In genomic region chr2:78914861-78915260, GRCm38 (mm10) we compare ENCODE assay signal across 10 mouse cellular contexts. TPM values are rescaled to one million over a fixed set of nuclear protein-coding genes. Genes with fewer than 3 reads are reported as not detected.
DNase-seq lines count a peak whose midpoint lies in the region; ATAC-seq and TF ChIP-seq lines count a peak whose summit lies in the region.
"Had no signal": no experiment of that assay in that cellular context is flagged by ENCODE, and none has a peak within 500 bp of the region (broad histone marks: within the 10 kb centered on the region; RNA-seq: fewer than 3 reads in every experiment).

No protein-coding gene starts in this region.

- H3K27me3 ChIP-seq in intestine, embryonic 16.5 days (replicated peaks; ENCODE audit: control insufficient read depth, insufficient read depth, low read length): no peaks in the 10 kb centered on the region
- no peaks in the 10 kb centered on the region for H3K27me3 ChIP-seq in intestine, embryonic 15.5 days (replicated peaks)
- H3K27me3 ChIP-seq in liver, embryonic 14.5 days (ENCODE audit: control insufficient read depth, insufficient read depth, low read length): no peaks in the 10 kb centered on the region
- H3K27me3 ChIP-seq in hindbrain, embryonic 11.5 days (ENCODE audit: control insufficient read depth, insufficient read depth, low read length): no peaks in the 10 kb centered on the region
- no peaks in the 10 kb centered on the region for H3K27me3 ChIP-seq in kidney, embryonic 16.5 days (ENCODE audit: insufficient read depth, low read length)

- ATAC-seq in intestine, embryonic 16.5 days: 0 out of 2 replicates have a peak, but pooled peaks have one; percentile 46
- no peak for ATAC-seq in intestine, embryonic 15.5 days
- ATAC-seq in liver, embryonic 14.5 days (ENCODE audit: insufficient read depth): peak; percentile 59; the same call in 1 of the 2 replicates
- no peak for ATAC-seq in hindbrain, embryonic 11.5 days (ENCODE audit: low FRiP score)
- ATAC-seq in kidney, embryonic 16.5 days (ENCODE audit: low FRiP score, low TSS enrichment): no peak
- ATAC-seq: hindbrain, embryonic 16.5 days had no signal

- H3K4me3 ChIP-seq in intestine, embryonic 16.5 days (ENCODE audit: low read length): no peak overlapping the region
- no peak overlapping the region for H3K4me3 ChIP-seq in intestine, embryonic 15.5 days (replicated peaks)
- H3K4me3 ChIP-seq in liver, embryonic 14.5 days (ENCODE audit: insufficient read depth in 1 of 2, low read depth in 2 of 2, low read length in 2 of 2): no peak overlapping the region
- no peak overlapping the region for H3K4me3 ChIP-seq in hindbrain, embryonic 11.5 days (ENCODE audit: low read depth, low read length)
- no peak overlapping the region for H3K4me3 ChIP-seq in kidney, embryonic 16.5 days (ENCODE audit: low read length)

- H3K9me3 ChIP-seq in intestine, embryonic 16.5 days (ENCODE audit: control insufficient read depth, low read length): no peaks in the 10 kb centered on the region
- no peaks in the 10 kb centered on the region for H3K9me3 ChIP-seq in intestine, embryonic 15.5 days
- no peaks in the 10 kb centered on the region for H3K9me3 ChIP-seq in liver, embryonic 14.5 days (ENCODE audit: control insufficient read depth, low read length)
- H3K9me3 ChIP-seq in hindbrain, embryonic 11.5 days (ENCODE audit: control insufficient read depth, low read length): no peaks in the 10 kb centered on the region
- H3K9me3 ChIP-seq in kidney, embryonic 16.5 days (ENCODE audit: low read length): no peaks in the 10 kb centered on the region

- peak; percentile 60 for TF ChIP-seq CTCF in liver, embryonic 14.5 days (IDR thresholded peaks at IDR 0.05; ENCODE audit: low read depth)

- no peak overlapping the region for H3K4me2 ChIP-seq in intestine, embryonic 16.5 days (ENCODE audit: low read depth, low read length)
- H3K4me2 ChIP-seq in intestine, embryonic 15.5 days (replicated peaks): no peak overlapping the region
- H3K4me2 ChIP-seq in liver, embryonic 14.5 days (ENCODE audit: low read depth): no peak overlapping the region
- no peak overlapping the region for H3K4me2 ChIP-seq in hindbrain, embryonic 11.5 days (replicated peaks; ENCODE audit: low read depth, low read length)
- no peak overlapping the region for H3K4me2 ChIP-seq in kidney, embryonic 16.5 days (replicated peaks; ENCODE audit: low read depth, low read length)
- H3K4me2 ChIP-seq: midbrain, embryonic 11.5 days had no signal

- no peaks in the 10 kb centered on the region for H3K4me1 ChIP-seq in intestine, embryonic 16.5 days (ENCODE audit: control insufficient read depth, insufficient read depth, low read length)
- H3K4me1 ChIP-seq in intestine, embryonic 15.5 days (replicated peaks): no peaks in the 10 kb centered on the region
- peaks cover 0 to 3% of the 10 kb centered on the region in 2 experiments; a peak in 1 of 4 replicates for H3K4me1 ChIP-seq in liver, embryonic 14.5 days (replicated peaks; ENCODE audit: control insufficient read depth in 2 of 2, insufficient read depth in 2 of 2, low read length in 1 of 2)
- no peaks in the 10 kb centered on the region for H3K4me1 ChIP-seq in hindbrain, embryonic 11.5 days (replicated peaks; ENCODE audit: control insufficient read depth, insufficient read depth, low read length)
- no peaks in the 10 kb centered on the region for H3K4me1 ChIP-seq in kidney, embryonic 16.5 days (ENCODE audit: insufficient read depth, low read length)

- WGBS in intestine, embryonic 16.5 days: 79% methylated on average over 2 of the region's 2 CpGs
- WGBS in intestine, embryonic 15.5 days: 88% methylated on average over 2 of the region's 2 CpGs
- WGBS in liver, embryonic 14.5 days (ENCODE audit: insufficient replicate concordance): 62% methylated on average over 2 of the region's 2 CpGs
- WGBS in hindbrain, embryonic 11.5 days: 100% methylated on average over 1 of the region's 2 CpGs
- 60% methylated on average over 2 of the region's 2 CpGs for WGBS in kidney, embryonic 16.5 days

- H3K36me3 ChIP-seq in intestine, embryonic 16.5 days (ENCODE audit: control insufficient read depth, insufficient read depth, low read length): no peaks in the 10 kb centered on the region
- no peaks in the 10 kb centered on the region for H3K36me3 ChIP-seq in intestine, embryonic 15.5 days
- H3K36me3 ChIP-seq in liver, embryonic 14.5 days (replicated peaks; ENCODE audit: control insufficient read depth, insufficient read depth, low read depth): peaks cover 5% of the 10 kb centered on the region
- no peaks in the 10 kb centered on the region for H3K36me3 ChIP-seq in hindbrain, embryonic 11.5 days (ENCODE audit: control insufficient read depth, insufficient read depth, low read length)
- peaks cover 4% of the 10 kb centered on the region; the same call in 1 of the 2 replicates for H3K36me3 ChIP-seq in kidney, embryonic 16.5 days (ENCODE audit: insufficient read depth, low read length)

- no peak overlapping the region for H3K9ac ChIP-seq in intestine, embryonic 16.5 days (ENCODE audit: low read depth, low read length)
- no peak overlapping the region for H3K9ac ChIP-seq in intestine, embryonic 15.5 days
- H3K9ac ChIP-seq in liver, embryonic 14.5 days (replicated peaks): no peak overlapping the region
- H3K9ac ChIP-seq in hindbrain, embryonic 11.5 days (ENCODE audit: low read depth, low read length): no peak overlapping the region
- H3K9ac ChIP-seq in kidney, embryonic 16.5 days (replicated peaks; ENCODE audit: low read length): no peak overlapping the region

- no peak overlapping the region for H3K27ac ChIP-seq in intestine, embryonic 16.5 days (ENCODE audit: low read length)
- H3K27ac ChIP-seq in intestine, embryonic 15.5 days: no peak overlapping the region
- H3K27ac ChIP-seq in liver, embryonic 14.5 days: no peak overlapping the region
- no peak overlapping the region for H3K27ac ChIP-seq in hindbrain, embryonic 11.5 days (ENCODE audit: low read depth, low read length)
- no peak overlapping the region for H3K27ac ChIP-seq in kidney, embryonic 16.5 days (ENCODE audit: low read length)

- DNase-seq in A20 (ENCODE audit: low read depth, low spot score) (peak; percentile 34), ZHBTc4 (ENCODE audit: low read depth, low spot score) (peak; percentile 12)
- DNase-seq in liver, embryonic 14.5 days (ENCODE audit: low read depth in 3 of 3, low spot score in 3 of 3): peak in 1 of 3 experiments; percentile 22
- no peak for DNase-seq in hindbrain, embryonic 11.5 days (ENCODE audit: low spot score)
- no peak for DNase-seq in embryo, embryonic 9.5 days (ENCODE audit: extremely low spot score)

- no peak for TF ChIP-seq EP300 in liver, embryonic 14.5 days (IDR thresholded peaks at IDR 0.05; ENCODE audit: low read depth)

RNA-seq across cellular contexts. Expression of gene Ube2e3, which starts 46.9 kb away (rescaled TPM):
- polyA plus RNA-seq in intestine, embryonic 16.5 days (2015; fragmentation: Nextera tagmentation; extraction: Ambion mirVana): 82.0 and 84.7 TPM in 2 replicates
- polyA plus RNA-seq in intestine, embryonic 15.5 days (2015; fragmentation: Nextera tagmentation; extraction: Ambion mirVana): 95.8 and 110 TPM in 2 replicates
- 30.0 and 39.1 TPM in 2 replicates for polyA plus RNA-seq in liver, embryonic 14.5 days (2012; rRNA removed)
- polyA plus RNA-seq in liver, embryonic 14.5 days (2014; fragmentation: Nextera tagmentation; extraction: Ambion mirVana): 92.1 and 104 TPM in 2 replicates
- polyA plus RNA-seq in hindbrain, embryonic 11.5 days (2014; fragmentation: Nextera tagmentation; extraction: Ambion mirVana): 279 and 291 TPM in 2 replicates
- polyA plus RNA-seq in kidney, embryonic 16.5 days (2015; fragmentation: Nextera tagmentation; extraction: Ambion mirVana): 148 and 159 TPM in 2 replicates

Comparison
In these comparisons a context has a peak if more than half of its experiments do, and no peak if none do; other contexts are left out.
1. ATAC-seq: peak in intestine, embryonic 16.5 days (single experiment) and liver, embryonic 14.5 days (single experiment); none in intestine, embryonic 15.5 days (single experiment), hindbrain, embryonic 11.5 days (single experiment) and kidney, embryonic 16.5 days (single experiment).
2. DNase-seq: peak in A20 (single experiment) and ZHBTc4 (single experiment); none in hindbrain, embryonic 11.5 days (single experiment) and embryo, embryonic 9.5 days (single experiment).